Mouse (Mus musculus) ES-E14 (cell line): ENCODE data around the gene Ankrd13d.

ENCODE experiments used
- CHD2 ChIP-seq: IDR thresholded peaks from 2 replicates; pipeline ENCODE4 v1.6.1; 2014; ENCODE audit warnings: mild to moderate bottlenecking, low read depth, low read length, inconsistent platforms
- HCFC1 ChIP-seq: IDR thresholded peaks from 2 replicates; pipeline ENCODE4 v1.6.1; 2012; ENCODE audit warnings: low read length, inconsistent platforms, borderline replicate concordance; ENCODE audit not compliant: insufficient read depth
- MAFK ChIP-seq: IDR thresholded peaks from 2 replicates; pipeline ENCODE4 v1.6.1; 2014; ENCODE audit warnings: mild to moderate bottlenecking, low read depth, low read length, inconsistent platforms; ENCODE audit not compliant: insufficient read depth
- ZC3H11A ChIP-seq: IDR thresholded peaks from 2 replicates; pipeline ENCODE4 v1.6.1; 2012; ENCODE audit warnings: low read depth, mild to moderate bottlenecking, inconsistent platforms, low read length, borderline replicate concordance
- ZNF384 ChIP-seq: IDR thresholded peaks from 2 replicates; pipeline ENCODE4 v1.6.1; 2012; ENCODE audit warnings: low read depth, low read length, inconsistent platforms

GRCm38 (mm10) chr19:4295391-4295790, 12.5 kb upstream of the Ankrd13d start:
- TF ChIP-seq CHD2 (no peak), ZNF384 (no peak), HCFC1 (no peak), ZC3H11A (no peak), MAFK (no peak)
